Mouse (Mus musculus): ENCODE data around the gene Vgll4.
"Not testable (repeated sequence)": the region's sequence is repeated elsewhere in the genome, so short reads cannot be mapped to it uniquely, and the experiment has no call there.

Vgll4 gene

DNA sequence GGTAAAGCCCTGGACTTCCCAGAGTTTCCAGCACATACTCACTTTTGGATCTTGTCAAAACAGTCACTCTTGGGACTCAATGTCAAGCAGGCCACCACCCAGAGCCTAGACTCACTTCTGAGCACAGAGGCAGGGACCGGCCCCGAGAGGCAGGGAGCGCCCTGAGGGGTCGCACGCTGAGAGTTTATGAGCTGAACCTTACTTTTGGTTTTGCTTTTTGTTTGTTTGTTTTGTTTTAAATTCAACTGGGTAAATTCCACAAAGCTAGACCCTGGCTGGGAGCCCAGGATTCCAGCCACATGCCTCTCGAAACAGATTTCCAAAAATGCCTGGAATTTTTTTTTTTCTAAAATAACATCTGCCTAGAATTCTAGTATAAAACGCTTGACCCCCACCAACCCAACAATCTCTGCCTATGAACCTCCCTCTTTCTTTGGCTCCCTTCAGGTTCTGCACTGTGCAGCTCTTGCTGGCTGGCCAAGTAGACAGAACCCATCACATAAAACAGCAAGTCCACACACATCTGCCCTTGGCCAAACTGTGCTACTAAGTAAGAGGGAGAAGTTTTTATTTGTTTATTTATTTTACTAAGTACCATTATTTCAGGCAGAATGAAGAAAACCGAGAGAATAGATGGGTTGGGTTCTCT lies 28.5 kb downstream of the Vgll4 start:
- DNase-seq (ENCODE audit: extremely low spot score, low spot score), result no peak

DNA sequence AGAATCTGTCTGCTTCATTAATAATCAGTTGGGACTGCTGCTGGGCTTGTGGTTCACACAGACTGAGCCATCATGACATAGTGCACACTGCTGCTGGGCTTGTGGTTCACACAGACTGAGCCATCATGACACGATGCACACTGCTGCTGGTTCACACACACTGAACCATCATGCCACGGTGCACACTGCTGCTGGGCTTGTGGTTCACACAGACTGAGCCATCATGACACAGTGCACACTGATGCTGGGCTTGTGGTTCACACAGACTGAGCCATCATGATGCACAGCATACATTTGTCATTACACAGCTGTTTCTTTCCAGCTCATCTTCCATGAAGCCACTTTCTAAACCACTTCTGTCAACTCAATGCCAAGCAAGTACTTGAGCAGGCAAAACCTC lies 30.1 kb downstream of the Vgll4 start:
- no peak for DNase-seq (ENCODE audit: extremely low spot score, low spot score)

DNA sequence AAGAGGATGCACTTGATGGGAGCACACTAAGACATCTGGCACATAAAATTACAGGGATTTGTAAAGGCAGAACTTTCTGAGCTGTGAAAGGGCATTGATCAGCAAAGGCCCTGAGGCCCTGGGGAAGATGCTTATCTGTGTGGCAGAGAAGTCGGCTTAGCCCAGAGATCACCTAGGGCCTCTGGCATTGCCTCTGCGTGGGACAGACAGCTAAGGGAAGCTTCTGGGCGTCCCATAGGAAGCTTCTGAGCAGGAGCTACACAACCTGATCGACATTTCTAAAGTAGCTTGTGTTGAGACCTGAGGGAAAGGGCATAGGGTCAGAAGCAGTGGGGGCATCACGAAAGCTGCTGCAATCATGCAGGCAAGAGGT lies 32.9 kb downstream of the Vgll4 start:
- DNase-seq (ENCODE audit: extremely low spot score, low spot score), result no peak

DNA sequence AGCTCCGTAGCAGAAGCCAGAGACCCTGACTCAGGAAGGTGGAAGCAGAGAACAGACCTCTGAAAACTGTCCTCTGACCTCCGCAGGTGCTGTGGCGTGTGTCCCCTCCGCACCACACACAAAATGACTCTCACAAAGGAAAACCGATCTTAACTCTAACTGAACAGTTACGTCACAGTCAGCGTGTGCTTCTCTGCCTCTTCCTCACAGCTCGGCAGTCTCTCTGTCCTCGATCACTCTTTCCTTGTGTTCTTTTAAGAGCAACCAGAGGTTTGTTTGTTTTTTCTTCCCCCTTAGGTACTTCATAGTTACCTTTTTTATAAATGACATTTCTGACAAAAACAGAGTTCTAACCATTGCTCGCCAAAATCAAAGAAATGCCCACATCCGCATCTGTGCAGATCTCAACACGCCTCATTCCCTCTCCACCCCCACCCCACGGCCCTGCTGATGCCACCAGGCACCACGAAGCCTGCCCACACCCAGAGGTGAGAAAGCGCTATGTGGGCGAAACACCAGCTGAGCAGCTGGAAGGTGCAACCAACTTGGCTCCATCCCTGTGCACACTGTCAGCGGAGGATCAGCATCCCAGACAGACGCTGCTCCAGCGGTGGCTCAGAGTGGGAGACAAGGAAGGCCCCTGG lies 33.4 kb downstream of the Vgll4 start:
- no peak for DNase-seq (ENCODE audit: extremely low spot score, low spot score)

DNA sequence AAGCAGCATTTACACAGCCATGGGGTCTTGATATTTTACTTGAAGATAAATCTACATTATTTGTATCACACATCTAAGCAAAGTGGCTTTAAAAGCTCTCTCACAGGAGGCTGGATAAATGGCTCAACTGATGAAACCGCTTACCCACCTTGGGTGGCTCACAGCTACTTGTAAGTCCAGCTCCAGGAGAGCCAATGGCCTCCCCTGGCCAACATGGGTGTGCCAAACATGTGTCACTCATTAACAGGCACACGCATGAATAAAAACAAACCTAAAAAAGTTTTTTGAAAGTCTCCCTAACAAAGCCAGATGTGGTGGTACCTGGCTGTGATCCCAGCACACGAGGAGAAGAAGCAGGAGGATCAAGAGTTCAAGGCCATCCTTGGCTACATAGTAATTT lies 34.4 kb downstream of the Vgll4 start:
- DNase-seq (ENCODE audit: extremely low spot score, low spot score), result no peak

DNA sequence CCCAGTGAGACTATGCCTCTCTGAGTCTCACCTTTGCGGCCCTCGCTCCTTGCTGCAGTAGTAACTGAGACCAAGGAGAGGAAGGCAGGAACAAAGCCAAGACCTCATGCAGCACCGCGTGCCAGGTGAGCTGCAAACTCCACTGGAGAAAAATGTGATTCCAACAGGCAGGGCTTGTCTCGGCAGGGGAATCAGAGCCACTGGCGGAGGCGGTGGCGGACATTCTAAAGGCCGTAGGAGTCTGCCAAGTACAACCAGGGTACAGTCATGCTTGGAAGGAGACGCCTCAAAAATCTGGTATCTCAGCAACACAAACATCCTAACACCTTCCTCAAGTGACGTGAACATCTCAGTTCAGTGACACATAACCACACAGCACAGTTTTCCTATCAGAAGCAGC lies 35.7 kb downstream of the Vgll4 start:
- DNase-seq (ENCODE audit: extremely low spot score, low spot score), result no peak

DNA sequence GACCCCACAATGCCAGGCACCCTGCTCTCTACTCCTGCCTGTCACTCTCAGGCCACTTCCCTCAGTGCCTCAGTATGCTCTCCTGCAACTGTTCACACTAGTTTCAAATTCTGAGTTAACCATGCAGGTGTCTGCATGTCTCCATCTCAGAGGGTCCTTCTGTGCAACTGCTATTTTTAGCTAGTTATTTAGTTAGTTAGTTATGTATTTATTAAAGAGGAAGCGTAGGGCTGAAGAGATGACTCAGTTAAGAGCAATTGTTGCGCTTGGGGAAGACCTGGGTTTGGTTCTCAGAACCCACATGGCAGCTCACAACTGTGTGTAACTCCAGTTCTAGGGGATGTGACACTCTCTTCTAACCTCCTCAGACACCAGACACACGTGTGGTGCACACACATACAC lies 36.8 kb downstream of the Vgll4 start:
- no peak for DNase-seq (ENCODE audit: extremely low spot score, low spot score)

DNA sequence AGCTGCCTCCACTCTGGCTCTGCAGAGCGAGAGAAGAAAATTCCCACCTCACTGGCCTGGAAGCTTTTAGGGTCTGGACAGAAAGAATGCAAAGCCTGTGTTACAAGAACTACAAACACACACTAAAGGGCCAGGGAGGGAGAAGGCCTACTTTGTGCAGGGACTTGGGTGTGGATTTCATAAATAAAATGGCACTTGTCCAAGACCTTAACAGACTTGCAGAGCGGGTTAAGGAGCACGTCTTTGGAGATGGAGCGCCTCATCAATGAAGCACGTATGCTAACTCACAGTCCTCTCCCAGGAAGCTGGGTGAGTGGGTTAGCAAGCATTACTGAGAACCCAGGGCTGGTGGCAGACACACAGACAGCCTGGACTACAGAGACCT lies 37.7 kb downstream of the Vgll4 start:
- DNase-seq (ENCODE audit: extremely low spot score, low spot score), result no peak

DNA sequence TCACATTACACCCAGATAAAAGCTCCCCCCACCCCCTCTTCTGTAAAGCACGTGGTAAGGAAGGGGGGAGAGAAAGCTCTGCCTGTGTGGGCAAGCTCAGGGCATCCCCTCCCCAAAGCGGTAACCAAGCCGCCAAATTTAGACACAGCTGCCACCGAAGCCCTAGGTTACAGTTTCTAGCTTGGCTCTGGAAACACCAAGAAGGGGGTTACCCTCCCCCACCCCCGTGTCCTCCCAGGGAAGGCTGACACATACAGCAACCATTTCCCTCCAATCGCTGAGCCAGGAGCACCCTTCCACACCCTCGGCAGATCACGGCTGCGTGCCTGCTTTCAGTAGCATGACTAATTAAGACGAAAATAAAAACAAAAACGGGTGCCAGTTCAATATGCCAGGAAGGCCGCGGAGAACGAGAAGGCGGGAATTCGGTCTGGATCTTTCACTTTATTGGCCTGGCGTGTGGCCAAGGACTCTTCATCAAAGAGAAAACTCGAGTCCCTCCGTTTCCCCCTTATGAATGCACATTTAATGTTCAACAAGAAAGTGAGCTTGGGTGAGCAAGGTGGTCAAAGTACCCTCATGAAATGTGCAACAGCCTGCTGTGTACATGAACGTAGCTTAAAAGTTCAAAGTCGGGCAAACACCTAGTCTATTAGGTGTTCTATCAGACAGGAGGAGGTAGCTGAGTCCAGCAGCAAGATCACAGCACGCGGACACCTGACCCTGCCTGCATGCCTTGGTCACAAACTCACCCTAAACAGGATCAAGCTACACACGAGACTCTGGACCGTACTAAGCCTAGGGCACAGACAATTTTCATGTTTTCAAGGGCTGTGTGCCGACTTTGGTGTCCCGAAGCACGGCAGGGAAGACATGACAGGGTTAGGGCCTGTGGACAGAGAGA lies 38.3 kb downstream of the Vgll4 start:
- DNase-seq (ENCODE audit: extremely low spot score, low spot score), result no peak

DNA sequence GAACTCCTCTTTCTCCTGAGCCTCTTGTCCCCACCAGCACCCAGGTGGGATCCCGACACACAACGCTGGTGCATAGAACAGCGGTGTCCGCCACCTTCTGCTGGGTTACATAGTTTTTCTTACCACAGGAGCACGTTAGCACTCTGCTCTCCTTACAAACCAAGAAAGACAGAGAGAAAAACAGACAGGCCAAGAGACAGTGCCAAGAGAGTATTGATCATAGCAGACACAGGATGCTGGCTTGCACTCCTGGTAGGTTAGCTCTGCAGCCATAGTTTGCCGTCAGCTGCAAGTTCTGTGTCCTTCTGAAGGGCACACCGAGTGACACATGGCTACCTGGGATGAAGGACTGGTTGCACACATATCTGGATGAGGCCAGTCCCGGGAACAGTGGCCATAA lies 39.1 kb downstream of the Vgll4 start:
- no peak for DNase-seq (ENCODE audit: extremely low spot score, low spot score)

DNA sequence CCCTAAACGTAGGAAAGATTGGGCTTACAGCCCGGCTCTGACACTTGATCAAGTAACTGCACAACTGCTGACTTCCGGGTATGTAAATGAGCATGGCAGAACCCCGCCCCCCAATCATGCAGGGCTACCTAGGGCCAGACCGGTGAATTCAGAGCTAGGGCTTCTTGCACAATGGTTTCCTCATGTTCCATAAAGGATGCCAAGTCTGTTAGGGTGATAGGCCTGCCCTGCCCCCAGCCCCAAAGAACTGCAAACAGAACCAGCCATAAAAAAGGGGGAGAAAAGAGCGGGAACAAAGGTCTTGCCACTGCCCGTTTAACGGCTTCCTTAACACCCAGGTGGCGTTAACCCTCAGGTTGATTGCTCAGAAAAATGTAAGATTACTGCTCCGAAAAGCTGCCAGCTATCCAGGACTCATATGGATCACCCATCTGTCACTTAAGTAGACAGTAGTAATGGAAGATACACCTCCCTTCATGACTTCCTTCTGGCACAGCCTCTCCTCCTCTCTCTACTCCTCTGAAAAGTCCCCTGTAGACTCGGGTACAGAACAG lies 39.7 kb downstream of the Vgll4 start:
- DNase-seq (ENCODE audit: extremely low spot score, low spot score), result no peak

DNA sequence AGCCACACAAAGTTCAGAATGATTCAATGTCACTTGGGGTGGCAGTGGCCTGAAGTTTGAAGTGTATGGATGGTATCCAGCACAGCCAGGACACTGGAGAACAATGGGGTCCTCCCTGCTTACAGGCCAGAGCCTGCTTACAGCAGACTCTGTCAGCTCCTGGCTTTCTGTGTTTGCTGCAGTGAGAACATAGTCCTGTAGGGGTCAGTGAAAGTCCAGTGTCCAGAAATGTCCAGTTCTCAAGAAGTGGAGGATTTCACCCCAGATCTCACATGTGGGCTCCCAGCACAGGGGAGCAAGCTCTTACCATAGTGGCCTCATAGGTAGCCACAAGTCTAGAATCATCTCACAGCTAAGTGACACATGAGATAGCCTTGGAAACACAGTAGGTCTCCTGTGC lies 40.4 kb downstream of the Vgll4 start:
- no peak for DNase-seq (ENCODE audit: extremely low spot score, low spot score)

DNA sequence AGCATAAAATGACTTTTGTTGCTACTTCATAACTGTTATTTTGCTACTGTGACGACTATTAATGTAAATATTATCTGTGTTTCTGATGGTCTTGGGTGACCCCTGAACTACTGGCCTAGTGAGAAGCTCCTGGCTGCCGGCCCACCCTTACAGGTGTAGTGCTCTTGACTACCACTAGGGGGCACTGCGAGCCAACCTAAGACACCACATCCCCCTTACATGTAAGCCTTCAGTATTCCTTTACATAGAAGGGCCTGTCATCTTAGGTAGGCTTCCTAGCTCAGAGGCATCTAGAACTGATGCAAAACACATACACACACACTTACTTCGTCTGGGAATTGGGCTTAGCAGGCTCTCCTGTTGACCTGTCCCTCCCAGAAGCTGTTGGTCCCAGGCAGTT lies 41.3 kb downstream of the Vgll4 start:
- DNase-seq (ENCODE audit: extremely low spot score, low spot score), result peak; percentile 77

DNA sequence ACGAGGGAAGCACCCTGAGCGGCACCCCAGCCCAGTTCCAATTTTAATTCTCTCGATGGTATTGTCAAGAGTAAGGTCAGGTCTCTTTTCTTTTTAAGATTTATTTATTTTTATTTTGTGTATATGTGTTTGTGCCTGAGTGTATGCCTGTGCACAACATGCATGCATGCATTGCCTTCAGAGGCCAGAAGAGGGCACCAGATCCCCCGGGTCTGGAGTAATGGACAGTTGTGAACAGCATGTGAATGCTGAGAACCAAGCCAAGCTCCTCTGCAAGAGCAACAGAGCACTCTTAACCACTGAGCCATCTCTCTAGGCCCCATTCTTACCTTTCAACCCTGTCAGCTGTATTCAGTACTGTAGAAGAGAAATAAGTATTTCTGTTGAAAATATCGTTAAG lies 42.4 kb downstream of the Vgll4 start:
- no peak for DNase-seq (ENCODE audit: extremely low spot score, low spot score)

DNA sequence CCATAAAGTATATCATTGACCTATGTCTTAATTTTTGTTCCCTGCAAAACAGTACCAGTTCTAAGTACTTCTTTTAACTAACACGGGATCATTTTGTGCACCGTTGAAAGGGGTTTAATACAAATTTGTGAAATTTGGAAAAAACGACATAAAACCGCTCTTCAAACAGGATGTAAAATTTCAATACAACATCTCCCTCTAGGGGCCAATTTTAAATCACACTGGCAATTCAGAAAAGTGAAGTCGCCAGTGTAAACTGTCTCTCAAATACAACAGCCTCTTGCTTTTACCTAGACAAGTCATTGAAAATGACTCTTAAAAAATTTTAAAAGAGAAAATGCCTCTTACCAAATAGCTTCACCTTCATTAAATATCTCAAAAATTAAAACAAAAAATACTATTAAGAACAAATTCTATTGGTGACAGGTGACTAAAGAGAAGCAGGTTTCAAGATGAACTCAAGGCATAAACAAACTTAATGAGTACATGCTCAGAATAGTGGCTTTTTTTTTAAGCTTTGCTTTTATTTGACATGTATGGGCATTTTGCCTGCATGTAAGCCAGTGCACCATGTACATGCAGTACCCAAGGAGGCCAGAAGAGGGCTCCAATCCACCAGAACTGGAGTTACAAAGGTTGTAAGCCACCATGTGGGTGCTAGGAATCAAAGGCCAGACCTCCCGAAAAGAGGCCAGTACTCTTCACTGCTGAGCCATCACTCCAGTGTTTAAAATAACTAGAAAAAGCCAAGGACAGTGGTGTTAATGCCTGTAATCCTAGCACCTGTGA lies 43.2 kb downstream of the Vgll4 start:
- DNase-seq (ENCODE audit: extremely low spot score, low spot score), result no peak

DNA sequence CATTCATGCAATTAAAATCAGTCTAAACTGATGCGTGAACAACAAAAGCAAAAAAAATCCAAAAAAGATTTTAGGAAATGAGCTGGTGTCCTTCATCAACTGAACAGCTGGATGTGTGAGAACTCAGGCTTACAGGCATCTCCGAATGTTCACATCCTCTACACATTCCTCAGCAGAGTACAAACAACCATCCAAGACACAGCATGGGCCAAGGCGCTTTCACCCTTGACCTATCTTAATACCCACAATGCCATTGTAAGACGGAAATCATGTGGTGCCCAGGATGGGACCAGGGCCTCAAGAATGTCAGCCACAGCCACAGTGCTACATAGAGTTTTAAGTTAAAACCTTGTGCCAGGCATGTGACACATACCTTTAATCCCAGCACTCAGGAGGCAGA lies 44.6 kb downstream of the Vgll4 start:
- no peak for DNase-seq (ENCODE audit: extremely low spot score, low spot score)

DNA sequence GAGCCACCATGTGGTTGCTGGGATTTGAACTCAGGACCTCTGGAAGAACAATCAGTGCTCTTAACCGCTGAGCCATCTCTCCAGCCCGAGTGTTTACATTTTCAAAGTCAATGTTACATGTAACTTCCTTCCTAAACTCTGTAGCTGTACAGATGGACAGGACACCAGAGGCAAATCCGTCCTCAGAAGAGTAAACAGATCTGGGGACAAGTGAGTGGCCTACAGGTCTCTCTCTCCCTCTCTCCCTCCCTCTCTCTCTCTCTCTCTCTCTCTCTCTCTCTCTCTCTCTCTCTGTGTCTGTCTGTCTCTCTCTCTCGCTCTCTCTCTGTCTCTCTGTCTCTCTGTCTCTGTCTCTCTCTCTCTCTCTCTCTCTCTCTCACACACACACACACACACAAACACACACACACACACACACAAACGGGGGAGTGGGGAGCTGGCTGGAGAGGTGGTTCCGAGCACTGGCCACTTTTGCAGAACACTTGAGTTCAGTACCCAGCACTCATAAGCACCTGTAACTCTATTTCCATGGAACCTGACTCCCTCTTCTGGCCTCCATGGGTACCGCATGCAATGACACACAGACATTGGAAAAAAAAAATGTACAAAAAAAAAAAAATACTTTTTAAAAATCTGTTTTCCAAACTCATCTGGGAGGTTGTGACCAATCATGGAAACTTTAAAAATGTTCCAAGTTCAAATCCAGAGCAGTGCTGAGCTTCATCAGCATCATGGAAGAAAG lies 47.3 kb downstream of the Vgll4 start:
- DNase-seq (ENCODE audit: extremely low spot score, low spot score), result not testable (repeated sequence)

DNA sequence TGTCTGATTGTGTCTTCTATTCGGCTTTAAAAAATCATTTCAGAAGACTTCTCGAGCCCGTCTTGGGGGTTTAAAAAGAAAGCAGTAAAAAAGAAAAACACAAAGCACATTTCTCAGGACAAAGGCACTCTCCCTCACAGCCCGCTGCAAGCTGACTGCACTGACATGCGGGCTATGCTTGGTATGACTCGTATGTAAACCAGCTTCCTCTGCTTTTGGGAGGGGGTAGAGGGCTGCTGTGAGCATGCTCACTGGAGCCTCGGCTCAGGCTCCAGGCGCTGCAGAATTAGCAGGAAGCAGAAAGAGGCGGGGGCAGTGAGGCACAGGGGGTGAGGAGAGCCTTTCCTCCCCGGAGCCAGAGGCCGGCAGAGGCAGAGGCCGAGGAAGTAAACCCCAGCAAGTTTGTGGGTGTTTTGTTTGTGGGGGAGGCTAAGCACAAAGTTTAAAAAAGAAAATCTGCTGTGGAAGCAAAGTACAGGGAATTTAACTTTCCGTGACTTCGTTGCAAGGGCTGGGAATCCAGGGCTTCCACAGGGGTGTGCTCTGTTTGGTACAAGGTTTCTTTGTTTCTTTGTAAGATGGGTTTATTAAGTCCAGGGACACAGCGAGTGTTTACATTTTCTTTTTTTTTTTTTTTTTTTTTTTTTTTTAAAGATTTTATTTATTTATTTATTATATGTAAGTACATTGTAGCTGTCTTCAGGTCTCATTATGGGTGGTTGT lies 48.0 kb downstream of the Vgll4 start:
- DNase-seq (ENCODE audit: extremely low spot score, low spot score), result peak; percentile 85

DNA sequence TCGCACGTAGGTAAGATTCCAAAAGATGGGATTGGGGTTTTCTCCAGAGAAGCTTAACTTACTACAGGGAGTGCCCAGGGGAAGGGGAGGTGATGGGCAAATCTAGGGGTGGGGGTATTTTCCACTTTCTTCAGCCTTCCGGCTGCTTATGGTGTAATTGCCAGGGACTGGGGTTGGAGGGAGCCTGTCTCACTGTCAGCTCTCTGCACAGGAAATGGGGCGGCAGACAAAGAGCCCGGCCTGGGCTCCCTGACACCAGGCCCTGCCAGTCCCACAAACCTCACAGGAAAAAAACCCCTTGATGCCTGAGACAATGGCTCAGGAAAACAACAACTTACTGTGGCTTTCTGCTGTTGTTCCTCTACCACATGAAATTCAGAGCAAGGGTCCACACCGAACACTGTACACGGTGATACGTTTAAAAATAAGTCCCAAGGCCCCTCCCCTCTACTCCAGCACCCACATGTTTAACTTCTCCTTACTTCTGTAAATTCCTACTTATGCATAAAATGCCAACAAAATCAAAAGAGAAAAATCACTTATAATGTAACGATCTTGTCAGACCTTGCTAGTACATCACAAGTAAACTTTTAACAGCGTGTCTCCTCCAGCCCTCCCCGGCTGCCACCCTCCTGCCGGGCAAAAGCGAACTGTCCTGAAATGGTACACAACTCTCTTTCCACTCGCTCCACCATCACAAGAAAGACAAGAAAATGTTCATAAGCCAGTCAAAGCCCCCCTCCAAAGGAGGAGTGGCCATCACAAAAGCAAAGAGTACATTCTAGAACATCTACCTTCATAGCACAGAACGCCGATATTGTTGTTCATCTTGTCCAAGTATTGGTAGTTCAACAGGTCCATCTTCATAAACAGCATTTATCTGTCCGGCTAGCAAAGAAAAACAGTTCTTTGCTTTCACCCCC lies 49.0 kb downstream of the Vgll4 start:
- DNase-seq (ENCODE audit: extremely low spot score, low spot score), result peak; percentile 73

Data from neural tube, embryonic 10.5 days (tissue).